Mouse (Mus musculus): ENCODE measurements around the gene Pms2. TPM values are rescaled to one million over a fixed set of nuclear protein-coding genes. Genes with fewer than 3 reads are reported as not detected.

Gene Pms2
- polyA plus RNA-seq (2015; fragmentation: Nextera tagmentation; extraction: Ambion mirVana), result 10.6 and 17.7 TPM in 2 replicates

GRCm38 (mm10) chr5:143909417-143910400 is at the start of gene Pms2, which contains the start of gene Aimp2:
TSS of gene Pms2 (plus strand) at chr5:143909964.
TSS of gene Aimp2 (minus strand) at chr5:143909847.

GRCm38 (mm10) chr5:143897635-143898330 is 12.0 kb upstream of the Pms2 start, which contains the start of gene Ankrd61:
TSS of gene Ankrd61 (minus strand) at chr5:143897685.

GRCm38 (mm10) chr5:143927875-143928274 is 18.1 kb downstream of the Pms2 start, which contains the start of gene Gm42421:
TSS of gene Gm42421 (plus strand) at chr5:143928175.

GRCm38 (mm10) chr5:143932831-143933230 is 23.1 kb downstream of the Pms2 start, which contains the start of gene Rsph10b:
TSS of gene Rsph10b (plus strand) at chr5:143933035.

Other genes starting within 250 kb of the Pms2 start
- 6.9 and 9.2 TPM in 2 replicates for gene Usp42, start 177.7 kb upstream of the Pms2 start, polyA plus RNA-seq (2015; fragmentation: Nextera tagmentation; extraction: Ambion mirVana)
- gene Eif2ak1, start 92.2 kb upstream of the Pms2 start, polyA plus RNA-seq (2015; fragmentation: Nextera tagmentation; extraction: Ambion mirVana), result 21.4 and 30.9 TPM in 2 replicates
- 0.06 and 0.12 TPM in 2 replicates for gene Ankrd61, start 12.3 kb upstream of the Pms2 start, polyA plus RNA-seq (2015; fragmentation: Nextera tagmentation; extraction: Ambion mirVana)
- gene Aimp2, start 117 bp upstream of the Pms2 start, polyA plus RNA-seq (2015; fragmentation: Nextera tagmentation; extraction: Ambion mirVana), result 51.4 and 57.8 TPM in 2 replicates
- gene Gm42421, start 18.2 kb downstream of the Pms2 start, polyA plus RNA-seq (2015; fragmentation: Nextera tagmentation; extraction: Ambion mirVana), result 0.46 TPM in 1 of 2 replicates, not detected in the other
- 0.85 and 1.7 TPM in 2 replicates for gene Rsph10b, start 23.1 kb downstream of the Pms2 start, polyA plus RNA-seq (2015; fragmentation: Nextera tagmentation; extraction: Ambion mirVana)
- gene Ccz1, start 104.9 kb downstream of the Pms2 start, polyA plus RNA-seq (2015; fragmentation: Nextera tagmentation; extraction: Ambion mirVana), result 56.7 and 92.8 TPM in 2 replicates
- gene Ocm, start 116.7 kb downstream of the Pms2 start, polyA plus RNA-seq (2015; fragmentation: Nextera tagmentation; extraction: Ambion mirVana), result 0.35 TPM in 1 of 2 replicates, not detected in the other
- gene Lmtk2, start 190.5 kb downstream of the Pms2 start, polyA plus RNA-seq (2015; fragmentation: Nextera tagmentation; extraction: Ambion mirVana), result 2.1 and 3.1 TPM in 2 replicates